Mouse (Mus musculus) gastrocnemius, postnatal 4 days (tissue): ENCODE measurements around the gene Syce3. TPM values are rescaled to one million over a fixed set of nuclear protein-coding genes. Genes with fewer than 3 reads are reported as not detected.
A peak's percentile ranks its signal among the peaks of the same experiment; 100 is the strongest.

Experiments
- DNase-seq, 2 experiments: peaks; one replicate each; pipeline ENCODE4 v3.0.0; 2021 to 2022; ENCODE audit warnings: low spot score in 2 of 2, mixed read lengths in 2 of 2
- total RNA-seq, 2 experiments: library from RNA; stranded (reverse); gene quantifications; 2 replicates each; pipeline ENCODE4 v1.2.3; 2021

The Syce3 gene
- total RNA-seq, 2 experiments from 2014 or later, result not detected

DNA sequence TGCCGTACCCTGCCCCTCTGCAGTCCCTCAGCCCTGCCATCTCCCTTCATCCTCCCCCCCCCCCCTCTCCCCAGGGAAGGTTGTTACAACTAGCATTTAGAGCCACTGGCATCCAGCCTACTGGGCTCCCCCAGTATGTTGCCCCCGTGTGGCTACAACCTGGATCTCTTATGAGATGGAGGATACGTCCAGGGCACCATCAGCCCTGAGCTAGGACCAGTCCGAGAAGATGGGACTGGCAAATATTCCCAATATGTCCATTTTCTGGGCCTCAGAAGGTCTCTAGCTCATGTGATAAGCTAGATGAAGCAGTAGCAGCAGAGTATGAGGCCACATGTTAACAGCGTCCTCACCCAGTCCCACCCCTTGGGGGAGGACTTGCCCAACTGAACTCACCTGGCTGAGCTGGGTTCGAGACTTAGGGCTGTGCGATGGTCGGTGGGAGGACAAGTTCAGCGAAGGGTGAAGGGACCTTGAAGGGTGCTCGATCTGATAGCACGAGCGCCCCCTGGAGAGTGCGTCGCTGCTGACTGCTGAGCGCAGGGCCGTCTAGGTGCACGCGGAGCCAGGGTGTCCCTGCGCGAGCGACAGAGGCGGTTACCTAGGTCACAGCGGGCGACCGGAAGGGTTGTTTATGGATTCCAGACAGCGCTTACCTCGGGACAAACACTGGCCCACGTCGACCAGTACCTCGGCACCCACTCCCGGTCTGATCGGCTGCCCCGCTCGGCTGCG lies 37.1 kb downstream of the Syce3 start:
- DNase-seq, result peak; percentile 76 to 86

DNA sequence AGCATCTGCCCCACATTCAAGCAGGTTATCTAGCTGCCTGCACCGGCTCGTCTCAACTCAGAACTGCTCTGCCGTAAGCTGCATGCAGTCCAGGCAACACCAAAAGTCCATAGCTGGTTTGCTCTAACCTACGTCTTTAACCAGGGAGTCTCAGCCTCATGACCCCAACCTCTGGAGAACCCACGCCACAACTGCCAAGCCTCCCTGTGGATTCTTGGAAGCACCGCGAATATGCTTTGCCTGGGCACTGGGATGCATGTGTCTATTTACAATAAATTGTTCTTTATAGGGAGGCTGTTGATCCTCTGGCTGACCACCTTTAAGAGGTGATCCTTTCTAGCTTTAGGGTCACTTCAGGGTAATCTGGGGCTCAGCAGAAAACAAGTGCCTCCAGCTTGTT lies 37.8 kb downstream of the Syce3 start:
- no peak for DNase-seq

DNA sequence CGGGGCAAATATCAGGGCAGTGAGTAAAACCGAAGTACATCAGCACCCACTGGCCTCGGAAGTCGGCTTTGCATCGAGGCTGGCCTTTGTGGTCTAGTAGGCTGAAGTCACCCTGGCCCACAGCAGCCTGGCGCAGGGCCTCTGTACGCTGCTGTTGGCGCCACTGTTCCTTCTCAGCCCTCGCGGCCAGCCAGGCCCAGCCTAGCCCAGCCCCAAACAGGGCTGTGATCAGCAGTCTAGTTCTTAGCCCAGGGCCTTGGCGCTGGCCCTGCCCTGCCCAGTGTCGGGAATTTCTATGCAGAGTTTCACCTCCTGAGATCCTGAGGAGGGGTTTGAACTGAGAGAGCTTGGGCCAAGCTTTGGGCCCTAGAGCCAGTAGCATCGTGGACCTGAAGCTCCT lies 38.2 kb downstream of the Syce3 start:
- no peak for DNase-seq

DNA sequence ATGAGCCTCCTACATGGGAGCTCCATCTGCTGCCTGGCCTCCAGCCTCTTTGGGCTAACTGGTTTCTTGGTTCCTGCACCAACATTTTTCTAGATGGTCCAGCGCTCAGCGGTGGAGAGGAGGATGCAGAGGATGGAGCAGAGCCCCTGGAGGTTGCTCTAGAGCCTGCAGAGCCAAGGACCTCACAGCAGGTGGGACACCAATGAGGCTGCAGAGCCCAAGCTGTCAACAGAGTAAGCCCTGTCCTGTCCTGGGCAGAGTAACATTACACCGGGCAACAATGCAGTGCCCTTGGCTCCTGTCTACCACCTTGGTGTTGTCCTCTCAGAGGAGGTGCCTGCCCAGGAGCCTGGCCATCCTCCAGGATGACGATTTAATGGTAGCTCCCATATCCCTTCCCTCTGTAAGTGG lies 45.2 kb downstream of the Syce3 start:
- no peak for DNase-seq

DNA sequence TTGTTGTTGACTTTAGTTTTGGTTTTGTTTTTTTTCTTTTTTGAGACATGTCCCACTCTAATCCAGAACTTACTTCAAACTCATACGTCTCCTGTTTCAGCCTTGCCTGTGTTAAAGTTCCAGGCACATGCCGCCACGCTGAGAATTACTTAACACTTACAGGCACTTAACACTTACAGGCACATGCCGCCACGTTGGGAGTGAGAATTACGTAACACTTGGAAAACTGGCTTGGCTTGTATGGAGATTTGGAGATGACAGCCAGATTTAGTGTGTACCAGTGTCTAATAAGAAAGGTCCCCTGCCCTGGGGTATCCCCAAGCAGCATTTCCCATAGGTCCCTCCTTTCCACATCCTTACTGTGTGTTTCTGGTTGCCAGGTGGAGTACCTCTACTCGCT lies 47.3 kb downstream of the Syce3 start:
- DNase-seq, result no peak

DNA sequence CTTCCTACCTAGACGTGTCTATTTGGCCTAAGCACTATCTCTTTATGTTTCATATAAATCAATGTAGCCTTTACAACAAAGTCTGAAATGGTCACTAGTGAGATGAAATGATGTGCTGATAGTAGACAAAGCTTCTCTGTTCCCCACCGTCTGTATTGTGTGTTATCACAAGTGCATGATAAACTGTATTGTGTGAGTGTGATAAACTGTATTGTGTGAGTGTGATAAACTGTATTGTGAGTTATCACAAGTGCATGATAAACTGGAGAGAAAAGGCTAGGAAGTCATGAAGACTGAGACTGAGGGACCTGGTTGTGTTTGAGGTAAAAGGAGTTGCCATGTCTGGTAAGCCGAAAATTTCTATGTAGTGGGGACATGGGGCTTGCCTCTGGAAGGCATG lies 51.5 kb downstream of the Syce3 start:
- no peak for DNase-seq

DNA sequence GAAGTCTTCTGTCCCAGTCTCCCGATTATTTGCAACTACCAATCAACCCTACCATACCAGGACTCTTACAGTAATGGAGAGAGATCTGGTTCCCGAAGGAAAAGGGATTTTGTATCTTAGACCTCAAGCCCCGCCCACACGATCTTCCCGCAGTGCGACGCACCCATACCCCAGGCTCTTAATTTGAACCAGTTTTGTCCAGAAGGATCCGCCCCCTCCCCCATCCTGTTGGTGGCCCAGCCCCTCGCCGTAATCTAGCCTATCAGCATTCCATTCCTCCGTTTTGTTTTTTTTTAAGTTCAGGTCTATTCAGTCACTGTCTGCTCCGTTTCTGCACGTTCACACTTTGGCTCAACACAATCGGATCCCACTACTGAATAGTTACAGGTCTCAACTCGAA lies 53.9 kb downstream of the Syce3 start:
- DNase-seq, result peak; percentile 61 to 85

DNA sequence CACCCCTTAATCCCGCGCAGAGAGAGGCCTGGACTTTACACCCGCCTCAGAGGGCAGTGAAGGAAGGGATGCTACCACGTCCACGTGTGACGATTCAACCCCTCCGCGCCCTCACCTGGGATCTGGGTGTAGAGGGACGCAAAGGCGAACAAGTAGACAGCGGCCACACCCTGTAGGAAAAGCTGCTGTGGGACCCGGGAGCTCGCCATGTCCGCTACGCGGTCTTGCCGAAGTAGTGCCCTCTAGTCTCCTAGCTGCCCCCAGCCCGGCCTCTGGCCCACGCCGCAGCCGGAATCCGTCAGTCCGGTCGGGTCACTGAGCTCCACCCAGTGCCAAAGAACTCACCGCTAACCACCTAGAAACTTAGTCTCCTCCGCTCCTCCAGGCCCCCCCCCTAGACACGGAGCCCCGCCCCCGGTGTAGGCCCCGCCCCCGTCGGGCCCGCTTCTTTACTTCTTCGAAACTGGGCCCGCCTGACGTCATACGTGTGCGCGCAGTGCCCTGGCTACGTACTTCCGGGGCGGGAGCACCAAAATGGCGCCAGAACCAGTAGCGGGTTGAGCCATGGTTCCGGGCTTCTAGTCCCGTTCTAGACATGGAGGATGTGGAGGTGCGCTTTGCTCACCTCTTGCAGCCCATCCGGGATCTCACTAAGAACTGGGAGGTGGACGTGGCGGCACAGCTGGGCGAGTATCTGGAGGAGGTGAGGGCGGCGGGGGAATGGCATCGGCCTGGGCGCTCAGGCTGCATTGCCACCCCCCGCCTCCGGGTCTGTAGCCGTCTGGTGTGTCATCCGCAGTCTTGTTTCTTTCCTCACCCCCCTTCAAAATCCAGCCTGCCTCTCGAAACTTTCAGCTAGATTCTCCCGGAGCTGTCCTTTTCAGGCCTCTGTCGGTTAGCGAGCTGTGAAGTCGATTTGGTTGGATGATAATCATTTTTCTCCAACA lies 54.8 kb downstream of the Syce3 start, which contains the start of the genes Lmf2 and Ncaph2:
Gene Lmf2 (minus strand): TSS at position 419 of the 947 bp plus-strand sequence.
Gene Ncaph2 (plus strand): TSS at position 479 of the 947 bp plus-strand sequence.
- DNase-seq, result peak; percentile 92 to 97

DNA sequence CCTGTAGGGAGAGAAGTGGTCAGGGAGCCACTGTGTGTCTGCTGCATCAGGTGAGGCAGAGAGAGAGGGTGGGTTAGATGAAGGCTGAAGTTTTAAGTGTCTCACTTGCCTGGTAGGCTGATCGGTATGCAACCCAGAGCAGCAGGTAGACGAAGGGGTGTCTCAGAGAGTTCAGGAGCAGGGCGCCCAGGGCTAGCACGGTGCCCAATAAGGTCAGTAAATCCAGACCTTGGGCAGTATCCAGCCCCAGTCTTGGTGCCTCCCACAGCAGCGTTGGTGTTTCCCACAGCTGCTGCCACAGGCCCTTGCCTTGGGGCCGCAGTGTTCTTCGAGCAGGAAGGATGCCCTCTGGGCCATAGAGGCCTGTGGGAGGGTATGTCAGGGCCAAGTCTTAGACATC lies 55.8 kb downstream of the Syce3 start:
- no peak for DNase-seq

DNA sequence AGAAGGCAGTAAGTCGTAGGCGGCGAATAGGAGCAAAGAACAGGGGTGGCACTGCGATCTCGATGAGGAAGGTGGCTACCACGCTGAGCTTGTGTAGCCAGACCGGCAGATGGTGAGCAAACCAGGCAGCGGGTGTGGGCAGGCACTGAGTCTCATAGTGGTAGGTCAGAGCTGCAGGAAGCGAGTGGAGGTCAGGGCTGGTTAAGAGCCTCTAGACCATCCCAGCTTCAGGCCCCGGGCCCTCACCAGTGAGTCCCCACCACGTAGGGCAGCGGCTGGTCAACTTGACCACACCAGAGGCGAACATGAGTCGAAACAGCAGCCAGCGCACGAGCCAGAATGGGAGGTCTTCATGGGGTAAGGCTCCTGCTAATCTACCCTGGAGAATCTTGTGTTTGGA lies 56.5 kb downstream of the Syce3 start:
- DNase-seq, result no peak

DNA sequence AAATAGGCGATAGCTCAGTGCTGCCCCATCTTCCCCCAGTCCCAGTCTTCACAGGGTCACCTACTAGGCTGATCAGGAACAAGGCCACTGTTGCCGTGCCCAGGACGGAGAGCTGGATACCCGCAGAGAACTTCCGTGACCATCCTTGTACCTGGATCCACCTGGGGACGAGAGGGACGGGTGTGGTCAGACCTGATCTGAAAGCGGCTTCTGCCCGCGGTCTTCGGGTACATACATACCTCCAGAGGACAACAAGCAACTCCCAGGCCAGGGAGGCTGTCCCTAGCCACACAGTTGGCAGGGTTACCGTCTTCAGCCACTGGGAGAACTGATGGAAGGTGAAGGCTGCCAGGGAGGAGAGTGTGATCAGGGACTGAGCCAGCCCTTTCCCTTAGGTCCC lies 57.5 kb downstream of the Syce3 start:
- DNase-seq, result no peak

DNA sequence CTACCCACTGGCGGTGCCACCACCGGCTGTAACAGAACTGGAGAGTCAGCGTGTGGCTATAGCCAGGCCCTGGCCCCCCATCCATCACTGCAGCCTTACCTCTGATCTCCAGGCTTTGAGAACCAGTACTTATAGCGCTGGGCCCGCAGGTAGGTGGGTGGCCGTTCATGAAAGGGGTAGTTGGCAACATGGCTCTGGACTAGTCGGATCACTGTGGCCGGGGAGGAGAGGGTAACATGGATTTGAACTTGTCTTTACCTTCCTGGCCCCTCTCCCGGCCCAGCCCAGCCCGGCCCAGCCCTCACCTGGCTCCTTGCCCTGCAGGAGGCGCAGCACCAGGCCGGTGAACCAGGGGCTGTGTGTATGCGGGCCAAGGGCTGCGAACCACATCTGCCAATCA lies 58.2 kb downstream of the Syce3 start:
- DNase-seq, result no peak

DNA sequence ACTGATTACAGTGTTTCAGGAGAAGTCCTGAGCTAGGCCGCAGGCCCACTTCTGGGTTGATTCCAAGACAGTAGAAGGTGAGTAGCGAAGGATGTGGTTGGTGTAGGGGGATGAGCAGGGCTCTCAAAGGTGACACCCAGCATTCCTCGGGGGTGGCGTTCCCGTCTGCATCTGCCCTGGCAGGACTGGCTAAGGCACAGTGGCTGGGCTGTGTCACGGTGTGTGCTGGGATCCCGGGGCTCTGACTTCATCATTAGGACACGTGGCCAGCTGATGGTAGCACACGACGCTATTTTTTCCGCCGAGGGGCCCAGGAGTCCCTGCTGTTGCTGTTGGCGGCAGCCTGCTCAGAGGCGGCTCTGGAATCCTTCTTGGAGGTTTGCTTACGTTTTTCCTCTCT lies 59.0 kb downstream of the Syce3 start:
- DNase-seq, result no peak

DNA sequence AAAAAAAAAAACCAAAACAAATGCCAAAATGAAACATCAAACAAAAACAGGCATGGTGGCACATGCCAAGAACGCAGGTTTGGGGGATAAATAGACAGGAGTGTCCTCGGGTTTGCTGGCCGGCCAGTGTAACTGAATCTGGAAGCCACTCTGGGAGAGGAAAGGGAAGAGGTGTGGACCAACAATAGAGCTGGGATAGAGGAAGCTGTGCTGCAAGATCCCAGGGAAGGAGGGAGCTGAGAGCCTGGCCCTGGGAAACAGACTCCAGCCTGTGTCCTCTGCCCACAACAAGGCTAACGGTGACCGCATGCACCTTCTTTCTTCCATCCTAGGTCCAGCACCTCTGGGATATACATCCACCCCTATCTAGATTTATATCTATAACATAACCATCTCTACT lies 59.9 kb downstream of the Syce3 start:
- no peak for DNase-seq

DNA sequence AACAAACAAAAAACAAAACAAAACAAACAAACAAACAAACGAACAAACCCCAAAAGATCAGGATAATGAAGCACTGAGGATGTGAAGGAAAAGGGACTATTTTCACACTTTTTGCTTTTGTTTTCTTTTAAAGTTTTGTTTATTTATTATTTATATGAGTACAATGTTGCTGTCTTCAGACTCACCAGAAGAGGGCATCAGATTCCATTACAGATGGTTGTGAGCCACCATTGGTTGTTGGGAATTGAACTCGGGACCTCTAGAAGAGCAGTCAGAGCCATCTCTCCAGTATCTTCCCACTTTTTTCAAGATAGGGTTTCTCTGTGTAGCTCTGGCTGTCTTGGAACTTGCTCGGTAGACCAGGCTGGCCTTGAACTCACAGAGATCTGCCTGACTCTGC lies 67.0 kb downstream of the Syce3 start:
- DNase-seq, result no peak

DNA sequence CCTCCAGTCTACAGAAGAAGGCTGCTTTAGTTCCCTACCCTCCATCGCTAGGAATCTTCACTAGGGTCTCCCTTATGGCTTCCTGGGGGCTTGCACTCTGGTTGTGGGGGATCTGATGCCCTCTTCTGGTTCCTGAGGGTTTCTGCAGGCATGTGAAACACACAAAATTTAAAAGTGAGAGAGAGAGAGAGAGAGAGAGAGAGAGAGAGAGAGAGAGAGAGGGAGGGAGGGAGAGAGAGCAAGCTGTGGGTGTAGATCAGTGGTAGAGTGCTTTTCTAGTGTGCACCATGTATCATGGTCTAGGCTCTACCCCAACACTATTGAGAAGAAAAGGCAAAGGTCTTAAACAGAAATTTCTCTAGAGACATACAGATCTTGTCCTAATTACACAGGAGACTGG lies 68.6 kb downstream of the Syce3 start:
- no peak for DNase-seq

Other genes with a start within 250 kb of the Syce3 start
- gene Plxnb2, start 229.7 kb downstream of the Syce3 start, total RNA-seq, result 10 to 100 TPM; 81.0 to 84.7 TPM
- gene Dennd6b, start 214.0 kb downstream of the Syce3 start, total RNA-seq, result 1 to 10 TPM; 7.9 to 9.0 TPM
- gene Ppp6r2, start 198.9 kb downstream of the Syce3 start, total RNA-seq, result 10 to 100 TPM; 64.2 to 70.0 TPM
- 10 to 100 TPM; 69.4 to 73.9 TPM for gene Sbf1, start 95.2 kb downstream of the Syce3 start, total RNA-seq
- gene Adm2, start 87.8 kb downstream of the Syce3 start, total RNA-seq, result not detected
- gene Miox, start 76.1 kb downstream of the Syce3 start, total RNA-seq, result not detected
- 10 to 100 TPM; 45.7 to 47.7 TPM for gene Lmf2, start 54.8 kb downstream of the Syce3 start, total RNA-seq
- gene Ncaph2, start 54.8 kb downstream of the Syce3 start, total RNA-seq, result 10 to 100 TPM; 83.5 to 87.3 TPM
- 10 to 100 TPM; 11.1 to 12.0 TPM for gene Sco2, start 36.7 kb downstream of the Syce3 start, total RNA-seq
- gene Tymp, start 33.5 kb downstream of the Syce3 start, total RNA-seq, result under 1 TPM; 0.26 to 0.32 TPM
- gene Odf3b, start 31.2 kb downstream of the Syce3 start, total RNA-seq, result under 1 TPM; 0.44 to 0.71 TPM
- not detected for gene Klhdc7b, start 25.6 kb downstream of the Syce3 start, total RNA-seq
- gene Cpt1b, start 15.4 kb upstream of the Syce3 start, total RNA-seq, result 100 to 1,000 TPM; 189 to 210 TPM
- gene C730034F03Rik, start 19.1 kb upstream of the Syce3 start, total RNA-seq, result 1 to 10 TPM in 1 of 2 experiments, under 1 TPM in 1; 0.83 to 1.2 TPM
- 1 to 10 TPM; 1.7 TPM for gene Gm44502, start 19.2 kb upstream of the Syce3 start, total RNA-seq
- gene Chkb, start 19.4 kb upstream of the Syce3 start, total RNA-seq, result 10 to 100 TPM; 35.8 to 51.0 TPM
- gene Mapk8ip2, start 43.4 kb upstream of the Syce3 start, total RNA-seq, result under 1 TPM; 0.31 to 0.32 TPM
- gene Arsa, start 66.9 kb upstream of the Syce3 start, total RNA-seq, result 10 to 100 TPM; 13.6 to 15.2 TPM
- 10 to 100 TPM; 30.4 to 35.7 TPM for gene Shank3, start 89.1 kb upstream of the Syce3 start, total RNA-seq
- gene Acr, start 157.8 kb upstream of the Syce3 start, total RNA-seq, result under 1 TPM; 0.49 to 0.54 TPM
- gene Rabl2, start 181.4 kb upstream of the Syce3 start, total RNA-seq, result 10 to 100 TPM in 1 of 2 experiments, 1 to 10 TPM in 1; 8.1 to 10.2 TPM